Mouse (Mus musculus) left cerebral cortex, adult 8-10 months (tissue): ENCODE data around the gene Pnkd. TPM values are rescaled to one million over a fixed set of nuclear protein-coding genes. Genes with fewer than 3 reads are reported as not detected.

Experiments used
- microRNA-seq, 2 experiments: library from miRNA; unstranded; fragments of <30 nt; microRNA quantifications; one replicate each; pipeline ENCODE4 v1.2.0; 2022
- total RNA-seq, 4 experiments: library from RNA; stranded (reverse); gene quantifications; 2 replicates each; pipeline ENCODE4 v1.2.4; 2022

Pnkd gene
- total RNA-seq, 4 experiments from 2014 or later: 162 to 185 (median 173) TPM

Small RNA genes within 50 kb of the gene (microRNA-seq; reads per million reads assigned to microRNA genes)
- gene Mir26b: 5,969 to 14,115 reads per million in 2 experiments

Other genes starting within 250 kb of the Pnkd start
- gene Tns1, start 160.5 kb upstream of the Pnkd start, total RNA-seq: 10 to 100 TPM; 40.6 to 59.2 (median 49.2) TPM
- not detected for gene Rufy4, start 159.4 kb upstream of the Pnkd start, total RNA-seq
- gene Cxcr2, start 130.9 kb upstream of the Pnkd start, total RNA-seq: under 1 TPM in 1 of 4 experiments, not detected in 3; 0.14 TPM
- gene Cxcr1, start 90.3 kb upstream of the Pnkd start, total RNA-seq: not detected
- 100 to 1,000 TPM; 212 to 241 (median 232) TPM for gene Arpc2, start 48.8 kb upstream of the Pnkd start, total RNA-seq
- not detected for gene Gpbar1, start 6.4 kb upstream of the Pnkd start, total RNA-seq
- 100 to 1,000 TPM; 138 to 159 (median 148) TPM for gene Aamp, start 192 bp upstream of the Pnkd start, total RNA-seq
- gene Tmbim1, start 20.7 kb downstream of the Pnkd start, total RNA-seq: 10 to 100 TPM; 28.2 to 32.3 (median 31.4) TPM
- gene Catip, start 77.2 kb downstream of the Pnkd start, total RNA-seq: 1 to 10 TPM; 1.4 to 2.5 (median 1.8) TPM
- 10 to 100 TPM in 2 of 4 experiments, 1 to 10 TPM in 2; 3.8 to 35.1 (median 15.5) TPM for gene Slc11a1, start 90.3 kb downstream of the Pnkd start, total RNA-seq
- 10 to 100 TPM; 27.2 to 33.7 (median 29.5) TPM for gene Ctdsp1, start 106.6 kb downstream of the Pnkd start, total RNA-seq
- under 1 TPM; 0.57 to 0.74 (median 0.64) TPM for gene Vil1, start 124.4 kb downstream of the Pnkd start, total RNA-seq
- 10 to 100 TPM; 22.3 to 25.7 (median 24.0) TPM for gene Cnot9, start 221.1 kb downstream of the Pnkd start, total RNA-seq